Mouse (Mus musculus) hindbrain, embryonic 12.5 days (tissue): ENCODE measurements around the gene Dnajc6. TPM values are rescaled to one million over a fixed set of nuclear protein-coding genes. Genes with fewer than 3 reads are reported as not detected.

Experiments
- ATAC-seq: fragments of 200-750 bp; cut with Nextera tagmentation; 2 replicates; pipeline ENCODE4 v1.8.0; 2017; ENCODE audit warnings: moderate TSS enrichment; ENCODE audit not compliant: low FRiP score
- H3K27ac ChIP-seq: fragments of 300-500 bp; sonication (generic); 2 replicates; pipeline ENCODE4 v1.5.1; 2016; ENCODE audit warnings: mild to moderate bottlenecking
- H3K27me3 ChIP-seq: fragments of 300-500 bp; sonication (generic); 2 replicates; pipeline ENCODE4 v1.6.1; 2016; ENCODE audit warnings: mild to moderate bottlenecking
- H3K36me3 ChIP-seq: fragments of 300-500 bp; sonication (generic); 2 replicates; pipeline ENCODE4 v1.6.1; 2016; ENCODE audit warnings: mild to moderate bottlenecking
- H3K4me1 ChIP-seq: fragments of 300-500 bp; sonication (generic); 2 replicates; pipeline ENCODE4 v1.6.1; 2016
- H3K4me2 ChIP-seq: fragments of 300-500 bp; sonication (generic); replicated peaks from 2 replicates; pipeline ENCODE4 v1.6.1; 2016; ENCODE audit warnings: mild to moderate bottlenecking
- H3K4me3 ChIP-seq: fragments of 300-500 bp; sonication (generic); 2 replicates; pipeline ENCODE4 v1.5.1; 2016; ENCODE audit warnings: mild to moderate bottlenecking
- H3K9ac ChIP-seq: fragments of 300-500 bp; sonication (generic); 2 replicates; pipeline ENCODE4 v1.6.1; 2016; ENCODE audit warnings: mild to moderate bottlenecking, moderate library complexity
- H3K9me3 ChIP-seq: fragments of 300-500 bp; sonication (generic); replicated peaks from 2 replicates; pipeline ENCODE4 v1.6.1; 2016; ENCODE audit warnings: mild to moderate bottlenecking
- WGBS: fragments of 180-500 bp; shearing (Covaris S2); methylation state at CpG from one replicate; pipeline ENCODE4 v1.1.7; 2016; 5-methylcytosine and 5-hydroxymethylcytosine counted together
- polyA plus RNA-seq: library from polyadenylated mRNA; unstranded; fragments of >200 nt; fragmentation: Nextera tagmentation; extraction: Ambion mirVana; gene quantifications from 2 replicates; pipeline ENCODE4 v1.2.1, GENCODE M21; 2016

The Dnajc6 gene
- polyA plus RNA-seq, 1 experiment from 2014 or later: 15.3 TPM

DNA sequence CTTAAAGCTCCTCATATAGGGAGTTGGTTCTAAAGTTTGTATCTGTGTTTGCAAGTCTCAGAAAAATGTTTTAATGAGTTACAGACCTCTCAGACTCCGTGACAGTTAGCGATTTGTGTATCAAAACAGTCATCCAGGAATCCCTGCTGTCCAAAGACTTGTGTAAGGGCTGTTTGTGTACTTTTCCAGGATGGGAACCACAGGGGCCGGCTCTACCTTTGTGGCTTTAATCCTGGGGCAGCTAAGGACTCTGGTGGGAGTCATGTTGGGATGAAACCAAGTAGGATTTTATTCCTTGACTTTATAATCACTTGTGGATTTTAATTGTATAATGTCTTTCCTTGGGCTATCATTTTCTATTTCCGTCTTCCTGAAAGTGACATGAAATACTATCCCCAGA lies 55.0 kb downstream of the Dnajc6 start:
- Histone ChIP-seq H3K4me2 (peak overlapping the region; percentile 79), H3K27me3 (peaks cover 12% of the 10 kb centered on the region), H3K4me3 (peak overlapping the region; percentile 48), H3K9ac (peak overlapping the region; percentile 74; the same call in 1 of the 2 replicates), H3K9me3 (no peaks in the 10 kb centered on the region), H3K4me1 (peaks cover 11% of the 10 kb centered on the region), H3K36me3 (no peaks in the 10 kb centered on the region), H3K27ac (peak overlapping the region; percentile 95; the same call in 1 of the 2 replicates)
- no peak for ATAC-seq
- 16% methylated on average over 4 of the region's 4 CpGs for WGBS

DNA sequence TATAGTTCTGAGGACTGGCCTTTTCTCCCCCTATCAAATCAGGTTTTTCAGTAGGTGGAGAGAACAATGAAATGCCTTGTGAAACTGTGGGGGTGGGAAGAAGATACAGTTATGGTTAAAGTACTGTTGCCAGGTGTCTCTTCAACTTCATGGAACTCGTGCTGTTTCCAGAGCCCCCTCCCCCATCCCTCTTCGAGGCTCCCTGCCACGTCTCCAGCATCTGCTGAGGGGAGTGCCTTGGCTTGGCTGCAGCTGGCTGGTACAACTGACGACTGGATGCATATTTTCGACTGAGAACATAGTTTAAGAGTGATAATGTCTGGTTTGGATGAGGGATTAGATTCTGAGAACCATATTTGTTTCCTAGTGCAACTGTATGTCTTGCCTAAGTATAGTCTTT lies 55.9 kb downstream of the Dnajc6 start:
- Histone ChIP-seq H3K4me2 (peak overlapping the region; percentile 79), H3K4me3 (peak overlapping the region; percentile 18; the same call in 1 of the 2 replicates), H3K9me3 (no peaks in the 10 kb centered on the region), H3K27me3 (peaks cover 12% of the 10 kb centered on the region), H3K4me1 (peaks cover 11% of the 10 kb centered on the region), H3K9ac (no peak overlapping the region), H3K36me3 (no peaks in the 10 kb centered on the region), H3K27ac (no peak overlapping the region)
- 18% methylated on average over 5 of the region's 5 CpGs for WGBS
- ATAC-seq: no peak

DNA sequence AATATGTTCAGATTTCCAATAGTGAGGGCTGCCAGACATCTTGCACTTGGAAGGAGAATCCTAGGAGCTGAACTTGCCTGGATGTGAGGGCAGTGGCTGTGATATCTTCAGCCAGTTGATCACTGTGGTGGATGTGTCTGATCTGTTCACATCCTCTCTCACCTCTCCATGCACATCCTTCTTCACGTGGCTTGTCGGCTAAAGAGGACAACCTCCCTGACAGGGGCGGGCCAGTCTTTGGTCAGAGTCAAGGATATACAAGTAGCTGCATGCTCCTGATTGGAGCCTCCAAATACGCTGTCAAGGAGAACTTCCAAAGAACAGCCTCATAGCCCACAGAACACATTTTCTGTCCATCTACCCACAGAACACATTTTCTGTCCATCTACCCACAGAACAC lies 58.6 kb downstream of the Dnajc6 start:
- WGBS: 81% methylated on average over 4 of the region's 4 CpGs
- Histone ChIP-seq H3K4me2 (no peak overlapping the region), H3K27me3 (peaks cover 5% of the 10 kb centered on the region; the same call in 1 of the 2 replicates), H3K4me1 (peaks cover 8% of the 10 kb centered on the region), H3K36me3 (no peaks in the 10 kb centered on the region), H3K4me3 (no peak overlapping the region), H3K9me3 (no peaks in the 10 kb centered on the region), H3K27ac (no peak overlapping the region), H3K9ac (no peak overlapping the region)
- no peak for ATAC-seq

- H3K4me2 ChIP-seq: no peak overlapping the region
Measured at GRCm38 (mm10) chr4:101560137-101560536, 63.7 kb downstream of the Dnajc6 start.

GRCm38 (mm10) chr4:101562836-101563235 lies 66.4 kb downstream of the Dnajc6 start:
- WGBS: 83% methylated on average over 7 of the region's 7 CpGs
- Histone ChIP-seq H3K4me1 (no peaks in the 10 kb centered on the region), H3K36me3 (no peaks in the 10 kb centered on the region), H3K9me3 (no peaks in the 10 kb centered on the region), H3K27ac (no peak overlapping the region), H3K4me2 (no peak overlapping the region), H3K9ac (no peak overlapping the region), H3K27me3 (no peaks in the 10 kb centered on the region), H3K4me3 (no peak overlapping the region)
- no peak for ATAC-seq

More at GRCm38 (mm10) chr4:101560137-101560536, 63.7 kb downstream of the Dnajc6 start:
- no peak for ATAC-seq
- Histone ChIP-seq H3K27ac (no peak overlapping the region), H3K36me3 (no peaks in the 10 kb centered on the region), H3K4me1 (no peaks in the 10 kb centered on the region), H3K4me3 (no peak overlapping the region), H3K9me3 (no peaks in the 10 kb centered on the region), H3K9ac (no peak overlapping the region), H3K27me3 (no peaks in the 10 kb centered on the region)
- whole genome bisulfite sequencing: 84% methylated on average over 4 of the region's 4 CpGs

- no peaks in the 10 kb centered on the region for H3K4me1 ChIP-seq
- no peak overlapping the region for H3K9ac ChIP-seq
- H3K27me3 ChIP-seq: no peaks in the 10 kb centered on the region
- H3K4me2 ChIP-seq: no peak overlapping the region
- 95% methylated on average over 5 of the region's 5 CpGs for WGBS
- no peaks in the 10 kb centered on the region for H3K9me3 ChIP-seq
- no peak overlapping the region for H3K27ac ChIP-seq
- no peak overlapping the region for H3K4me3 ChIP-seq
- no peak for ATAC-seq
- H3K36me3 ChIP-seq: no peaks in the 10 kb centered on the region
Measured at GRCm38 (mm10) chr4:101563607-101564006, 67.2 kb downstream of the Dnajc6 start.

DNA sequence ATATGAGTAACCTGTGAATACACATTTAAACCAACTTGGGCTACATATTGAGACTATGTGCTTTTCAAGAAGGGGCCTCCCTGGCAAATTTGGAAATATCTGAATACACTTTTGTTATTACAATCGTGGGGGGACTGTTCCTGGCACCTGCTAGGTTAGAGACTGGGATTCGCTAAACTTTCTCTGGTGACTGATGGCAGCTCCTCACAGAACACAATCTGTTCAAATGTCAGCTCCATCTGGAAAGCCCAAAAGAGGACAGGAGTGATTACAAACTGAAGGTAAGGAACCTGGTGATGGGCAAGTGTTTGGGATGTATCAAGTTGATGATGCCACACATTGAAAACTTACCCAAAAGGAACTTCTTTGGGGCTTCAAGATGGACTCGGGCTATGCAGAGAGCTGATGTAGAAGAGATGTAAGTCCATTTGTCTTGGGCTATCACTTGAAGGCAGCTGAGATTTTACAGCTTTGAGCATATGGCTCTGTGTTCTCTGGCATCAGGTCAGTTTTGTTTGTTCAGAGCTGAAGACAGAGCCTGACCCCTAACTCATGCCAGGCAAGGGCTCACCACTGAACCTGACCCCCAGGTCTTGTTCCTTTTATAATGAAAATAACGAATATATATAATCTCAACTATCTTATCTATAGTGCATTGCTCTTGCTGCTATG lies 68.4 kb downstream of the Dnajc6 start:
- H3K4me3 ChIP-seq: no peak overlapping the region
- no peaks in the 10 kb centered on the region for H3K27me3 ChIP-seq
- ATAC-seq: no peak
- H3K4me2 ChIP-seq: no peak overlapping the region
- H3K36me3 ChIP-seq: no peaks in the 10 kb centered on the region
- WGBS: 85% methylated on average over 4 of the region's 4 CpGs
- H3K27ac ChIP-seq: no peak overlapping the region
- H3K4me1 ChIP-seq: no peaks in the 10 kb centered on the region
- H3K9ac ChIP-seq: no peak overlapping the region
- H3K9me3 ChIP-seq: no peaks in the 10 kb centered on the region

- Histone ChIP-seq H3K27ac (no peak overlapping the region), H3K4me2 (no peak overlapping the region), H3K27me3 (no peaks in the 10 kb centered on the region), H3K36me3 (no peaks in the 10 kb centered on the region), H3K4me1 (no peaks in the 10 kb centered on the region), H3K9ac (no peak overlapping the region), H3K4me3 (no peak overlapping the region), H3K9me3 (no peaks in the 10 kb centered on the region)
- ATAC-seq: no peak
- WGBS: 61% methylated on average over 7 of the region's 7 CpGs
Measured at GRCm38 (mm10) chr4:101569076-101569475, 72.6 kb downstream of the Dnajc6 start.

- no peak for ATAC-seq
- H3K27me3 ChIP-seq: no peaks in the 10 kb centered on the region
- H3K4me2 ChIP-seq: no peak overlapping the region
- no peak overlapping the region for H3K27ac ChIP-seq
- H3K4me1 ChIP-seq: no peaks in the 10 kb centered on the region
- no peaks in the 10 kb centered on the region for H3K9me3 ChIP-seq
- WGBS: 67% methylated on average over 2 of the region's 2 CpGs
- no peaks in the 10 kb centered on the region for H3K36me3 ChIP-seq
- no peak overlapping the region for H3K4me3 ChIP-seq
- no peak overlapping the region for H3K9ac ChIP-seq
Measured at GRCm38 (mm10) chr4:101572142-101572541, 75.7 kb downstream of the Dnajc6 start.

GRCm38 (mm10) chr4:101575307-101575706 lies 78.9 kb downstream of the Dnajc6 start:
- Histone ChIP-seq H3K27ac (no peak overlapping the region), H3K36me3 (no peaks in the 10 kb centered on the region), H3K9me3 (no peaks in the 10 kb centered on the region), H3K4me3 (no peak overlapping the region), H3K4me1 (peaks cover 5% of the 10 kb centered on the region; the same call in 1 of the 2 replicates), H3K4me2 (no peak overlapping the region), H3K9ac (no peak overlapping the region), H3K27me3 (no peaks in the 10 kb centered on the region)
- ATAC-seq: no peak
- WGBS: 81% methylated on average over 5 of the region's 5 CpGs

DNA sequence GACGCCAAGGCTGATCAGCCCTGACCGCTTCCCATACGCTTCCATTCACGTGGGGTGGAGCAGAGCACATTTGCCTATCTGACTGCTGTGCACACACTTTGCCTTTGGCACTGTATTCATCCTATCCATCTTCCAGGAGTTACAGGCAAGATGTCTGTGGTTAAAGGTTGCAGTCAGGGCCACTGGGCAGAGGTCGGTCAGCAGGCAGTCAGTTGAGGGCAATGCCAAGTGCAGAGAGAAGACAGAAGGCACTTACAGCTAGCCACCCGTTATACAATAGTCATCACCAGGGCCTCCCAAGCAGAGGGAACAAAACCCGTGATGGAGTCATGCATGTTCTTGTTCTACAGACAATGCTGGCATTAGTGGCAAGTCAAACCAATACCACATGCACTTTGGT lies 82.3 kb downstream of the Dnajc6 start:
- Histone ChIP-seq H3K9ac (no peak overlapping the region), H3K4me1 (peaks cover 5% of the 10 kb centered on the region; the same call in 1 of the 2 replicates), H3K4me2 (no peak overlapping the region), H3K9me3 (no peaks in the 10 kb centered on the region), H3K27me3 (no peaks in the 10 kb centered on the region), H3K4me3 (no peak overlapping the region), H3K36me3 (no peaks in the 10 kb centered on the region), H3K27ac (no peak overlapping the region)
- no peak for ATAC-seq
- WGBS: 80% methylated on average over 7 of the region's 7 CpGs

DNA sequence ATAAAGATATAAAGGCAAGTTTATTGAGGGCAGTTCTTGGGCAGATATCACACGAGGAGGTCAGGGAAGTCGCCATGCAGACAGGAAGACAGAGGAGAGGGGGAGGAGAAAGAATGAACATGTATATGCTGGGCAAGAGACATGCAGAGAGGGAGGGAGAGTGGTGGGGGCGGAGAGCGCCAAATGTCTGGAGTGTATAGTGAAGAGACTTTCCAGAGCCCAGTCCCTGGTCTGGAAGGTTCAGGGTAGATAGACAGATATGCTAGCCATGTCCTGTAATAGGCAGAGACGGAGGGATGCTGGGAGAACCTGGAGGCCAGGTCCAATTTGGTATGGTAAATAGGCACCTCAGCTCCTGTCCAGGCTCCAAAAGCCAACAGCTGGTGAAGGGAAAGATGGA lies 83.1 kb downstream of the Dnajc6 start:
- ATAC-seq: no peak
- Histone ChIP-seq H3K9me3 (no peaks in the 10 kb centered on the region), H3K27me3 (no peaks in the 10 kb centered on the region), H3K4me1 (peaks cover 8% of the 10 kb centered on the region), H3K4me2 (no peak overlapping the region), H3K27ac (no peak overlapping the region), H3K9ac (no peak overlapping the region), H3K36me3 (no peaks in the 10 kb centered on the region), H3K4me3 (no peak overlapping the region)
- 85% methylated on average over 5 of the region's 5 CpGs for WGBS

DNA sequence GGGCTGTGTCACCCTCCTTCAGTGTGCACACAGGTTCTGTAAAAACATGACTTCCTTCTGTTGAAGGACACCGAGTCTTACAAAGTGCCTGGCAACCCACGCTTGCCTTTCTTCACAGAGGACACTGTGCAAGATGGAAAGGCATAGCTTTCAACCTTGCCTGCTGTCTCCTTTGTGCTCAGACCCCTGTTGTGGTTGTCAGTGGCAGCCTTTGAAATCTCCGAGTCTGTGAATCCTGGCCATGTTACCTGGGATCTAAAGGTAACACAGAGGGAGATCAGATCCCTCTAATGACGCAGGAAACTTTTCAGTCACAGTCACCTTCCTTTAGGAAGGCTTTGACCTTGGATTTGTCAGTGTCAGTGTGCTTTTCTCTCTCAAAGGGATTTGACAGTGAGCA lies 84.7 kb downstream of the Dnajc6 start:
- H3K4me3 ChIP-seq: no peak overlapping the region
- no peak overlapping the region for H3K9ac ChIP-seq
- no peak overlapping the region for H3K4me2 ChIP-seq
- no peaks in the 10 kb centered on the region for H3K27me3 ChIP-seq
- no peaks in the 10 kb centered on the region for H3K9me3 ChIP-seq
- H3K27ac ChIP-seq: no peak overlapping the region
- H3K4me1 ChIP-seq: peaks cover 21% of the 10 kb centered on the region
- no peaks in the 10 kb centered on the region for H3K36me3 ChIP-seq
- ATAC-seq: no peak
- 84% methylated on average over 4 of the region's 4 CpGs for WGBS
